Mouse (Mus musculus) heart, adult 8-10 months (tissue): ENCODE measurements around the gene Camk1g. TPM values are rescaled to one million over a fixed set of nuclear protein-coding genes. Genes with fewer than 3 reads are reported as not detected.
A peak's percentile ranks its signal among the peaks of the same experiment; 100 is the strongest.

Experiments used
- DNase-seq: peaks from one replicate; pipeline ENCODE4 v3.0.0; 2022; ENCODE audit warnings: low spot score
- total RNA-seq, 4 experiments: library from RNA; stranded (reverse); gene quantifications; 2 replicates each; pipeline ENCODE4 v1.2.4; 2022

Gene Camk1g
- total RNA-seq, 4 experiments from 2014 or later: 0.14 to 0.72 (median 0.22) TPM

GRCm38 (mm10) chr1:193373906-193374413 is 3.9 kb upstream of the Camk1g start:
- DNase-seq: no peak

- DNase-seq: no peak
These were observed 1.0 kb downstream of the Camk1g start for GRCm38 (mm10) chr1:193369091-193369490.

DNA sequence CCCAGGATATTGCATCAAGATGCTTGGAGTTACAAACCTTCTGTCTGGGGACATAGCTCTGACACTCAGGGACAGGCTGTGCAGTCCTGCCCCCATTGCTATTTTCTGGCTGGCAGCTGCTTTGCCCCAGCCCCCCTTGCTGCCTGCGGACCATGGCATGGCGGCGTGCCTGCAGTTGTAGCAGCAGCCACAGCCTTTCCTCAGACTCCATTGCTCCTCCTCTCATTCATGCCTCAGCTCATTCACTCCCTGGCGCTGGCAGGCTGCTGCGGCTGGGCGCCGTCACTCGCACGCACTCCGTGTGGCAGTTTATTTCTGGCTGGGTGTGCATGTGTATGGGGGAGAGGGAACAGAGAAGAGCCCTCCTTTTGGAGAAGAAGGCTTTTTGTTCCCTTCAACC is 2.0 kb downstream of the Camk1g start:
- peak; percentile 21 for DNase-seq

- DNase-seq: peak; percentile 35
These were observed 6.3 kb downstream of the Camk1g start for GRCm38 (mm10) chr1:193363801-193364231.

DNA sequence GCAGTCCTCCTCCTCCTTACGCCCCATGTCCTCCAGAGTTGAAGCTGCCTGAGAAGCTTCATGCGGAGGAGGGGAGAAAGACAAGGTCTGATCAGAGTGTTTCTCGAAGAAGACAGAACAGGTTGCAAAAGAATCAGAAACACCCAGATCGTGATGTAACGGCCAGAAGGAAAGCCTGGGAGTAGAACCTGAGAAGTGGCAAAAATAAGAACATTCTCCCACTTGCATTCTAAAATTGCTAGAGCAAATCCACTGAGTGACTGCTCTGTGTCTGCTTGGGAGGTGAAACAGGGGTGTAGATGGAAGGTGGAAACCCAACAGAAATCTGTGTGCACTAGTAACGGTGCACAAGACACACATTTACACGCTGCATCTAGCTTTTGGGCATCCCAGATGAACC is 8.0 kb downstream of the Camk1g start:
- no peak for DNase-seq

GRCm38 (mm10) chr1:193361181-193361580 is 8.9 kb downstream of the Camk1g start:
- no peak for DNase-seq

GRCm38 (mm10) chr1:193359199-193359598 is 10.9 kb downstream of the Camk1g start:
- DNase-seq: no peak

DNA sequence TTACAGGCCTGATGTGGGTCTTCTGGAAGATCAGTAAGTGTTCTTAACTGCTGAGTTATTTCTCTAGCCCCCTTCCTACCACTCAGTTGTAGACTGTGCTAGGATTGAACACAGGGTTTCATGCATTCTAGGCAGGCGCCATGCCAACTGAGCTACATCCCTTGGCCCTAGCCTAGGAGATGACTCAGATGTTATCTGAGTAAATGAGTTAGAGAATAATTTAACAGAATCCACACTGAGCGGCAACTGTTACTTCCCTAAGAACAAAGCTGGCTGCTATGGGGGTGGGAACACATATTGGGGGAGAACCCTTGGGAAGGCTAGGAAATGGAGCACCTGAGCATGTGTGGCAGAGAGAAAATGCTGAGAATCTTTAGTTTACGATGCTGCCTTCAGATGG is 18.5 kb downstream of the Camk1g start:
- no peak for DNase-seq

DNA sequence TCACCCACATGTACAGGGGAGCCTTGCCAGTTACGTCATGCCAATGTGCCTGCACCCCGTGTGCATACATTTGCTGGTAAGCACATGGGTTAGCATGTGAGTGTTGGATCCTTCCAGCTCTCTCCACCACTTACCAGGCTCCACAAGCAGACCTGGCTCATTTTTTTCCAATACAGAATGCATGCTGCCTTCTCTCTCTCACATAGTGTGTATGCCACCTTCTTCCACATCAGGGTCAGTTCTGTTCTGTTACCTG is 19.6 kb downstream of the Camk1g start:
- DNase-seq: no peak

GRCm38 (mm10) chr1:193349702-193350545 is 20.2 kb downstream of the Camk1g start:
- DNase-seq: no peak

DNA sequence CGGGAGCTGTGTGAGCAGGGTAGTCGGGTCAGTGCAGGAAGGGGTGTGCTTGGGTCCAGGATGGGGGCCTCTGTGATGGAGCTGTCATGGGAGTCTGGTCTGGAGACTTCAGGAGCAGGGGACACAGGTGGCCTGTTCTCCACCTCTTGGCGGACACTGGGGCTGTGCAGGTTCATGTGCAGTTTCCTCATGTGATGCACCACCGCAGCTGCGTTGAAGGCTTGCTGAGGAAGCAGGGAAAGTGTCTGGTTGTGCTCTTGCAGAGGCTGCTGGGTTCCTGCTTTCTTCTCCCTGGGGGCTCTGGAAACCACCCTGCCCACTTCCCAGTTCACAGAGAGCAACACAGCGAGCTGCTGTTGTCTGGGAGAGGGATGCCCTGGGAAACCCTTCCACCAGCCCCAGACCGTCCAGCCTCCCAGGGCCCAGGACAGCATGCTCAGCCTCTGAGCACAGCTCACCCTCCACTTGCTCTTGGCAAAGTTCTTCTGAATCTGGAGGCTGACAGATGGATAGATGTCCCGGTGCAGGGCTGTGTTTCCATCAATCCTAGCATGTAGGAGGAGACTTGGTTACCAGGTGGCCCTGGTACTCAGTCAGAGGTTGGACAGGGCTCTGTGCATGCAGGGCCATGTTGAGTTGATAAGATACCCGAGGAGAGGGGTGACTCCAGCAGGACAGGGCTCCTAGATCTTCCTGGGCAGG is 21.7 kb downstream of the Camk1g start:
- DNase-seq: no peak

DNA sequence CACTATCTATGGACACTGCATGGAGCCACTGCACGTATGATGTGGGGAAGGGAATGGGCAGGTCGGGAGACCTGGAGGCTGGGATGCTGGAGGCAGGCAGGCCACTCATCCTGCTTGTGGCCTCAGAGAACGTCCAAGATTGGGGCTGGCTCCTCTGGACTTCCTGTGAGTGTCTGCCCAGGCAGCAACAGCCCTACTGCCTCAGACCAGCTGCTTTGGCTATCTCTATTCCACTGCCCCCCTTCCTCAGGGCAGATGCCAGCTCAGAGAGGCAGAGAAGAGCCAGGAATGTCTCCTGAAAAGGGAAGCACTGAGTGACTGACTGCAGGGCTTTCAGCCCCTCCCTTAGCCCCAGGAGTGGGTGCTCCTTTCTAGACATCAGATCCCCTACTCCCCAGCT is 23.2 kb downstream of the Camk1g start:
- DNase-seq: no peak

GRCm38 (mm10) chr1:193344976-193345375 is 25.1 kb downstream of the Camk1g start:
- no peak for DNase-seq

GRCm38 (mm10) chr1:193343853-193344252 is 26.2 kb downstream of the Camk1g start:
- no peak for DNase-seq

GRCm38 (mm10) chr1:193342198-193342946 is 27.7 kb downstream of the Camk1g start:
- DNase-seq: no peak

DNA sequence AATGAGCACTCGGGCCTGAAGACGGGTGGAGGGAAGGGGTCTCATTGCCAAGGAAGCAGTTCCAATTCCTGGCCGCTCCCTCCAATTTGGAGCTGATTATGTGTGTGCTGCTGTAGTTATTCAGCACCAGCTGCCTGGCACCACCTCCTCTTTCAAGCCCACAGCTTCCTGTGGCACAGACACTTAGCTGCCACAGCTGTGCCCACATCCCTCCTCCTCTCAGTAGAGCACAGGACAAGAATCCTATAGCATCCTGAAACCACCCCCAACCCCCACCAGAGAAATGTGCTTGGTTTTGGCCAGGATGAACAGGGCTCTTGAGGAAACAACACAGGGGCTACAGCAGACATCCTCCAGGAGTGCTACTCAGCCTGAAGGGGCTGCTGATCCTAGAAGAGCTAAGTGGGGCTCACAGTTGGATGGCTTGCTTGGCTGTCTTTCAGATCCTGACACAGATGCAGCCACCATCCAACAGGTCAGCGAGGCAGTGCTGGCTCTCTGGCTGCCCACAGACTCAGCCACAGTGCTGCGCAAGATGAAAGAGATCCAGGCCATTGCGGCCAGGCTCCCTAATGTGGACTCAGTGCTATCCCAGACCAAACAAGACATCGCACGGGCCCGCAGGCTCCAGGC is 31.6 kb downstream of the Camk1g start:
- no peak for DNase-seq

- DNase-seq: no peak
These were observed 32.2 kb downstream of the Camk1g start for GRCm38 (mm10) chr1:193337787-193338310.

- no peak for DNase-seq
These were observed 33.1 kb downstream of the Camk1g start for GRCm38 (mm10) chr1:193337018-193337321.

DNA sequence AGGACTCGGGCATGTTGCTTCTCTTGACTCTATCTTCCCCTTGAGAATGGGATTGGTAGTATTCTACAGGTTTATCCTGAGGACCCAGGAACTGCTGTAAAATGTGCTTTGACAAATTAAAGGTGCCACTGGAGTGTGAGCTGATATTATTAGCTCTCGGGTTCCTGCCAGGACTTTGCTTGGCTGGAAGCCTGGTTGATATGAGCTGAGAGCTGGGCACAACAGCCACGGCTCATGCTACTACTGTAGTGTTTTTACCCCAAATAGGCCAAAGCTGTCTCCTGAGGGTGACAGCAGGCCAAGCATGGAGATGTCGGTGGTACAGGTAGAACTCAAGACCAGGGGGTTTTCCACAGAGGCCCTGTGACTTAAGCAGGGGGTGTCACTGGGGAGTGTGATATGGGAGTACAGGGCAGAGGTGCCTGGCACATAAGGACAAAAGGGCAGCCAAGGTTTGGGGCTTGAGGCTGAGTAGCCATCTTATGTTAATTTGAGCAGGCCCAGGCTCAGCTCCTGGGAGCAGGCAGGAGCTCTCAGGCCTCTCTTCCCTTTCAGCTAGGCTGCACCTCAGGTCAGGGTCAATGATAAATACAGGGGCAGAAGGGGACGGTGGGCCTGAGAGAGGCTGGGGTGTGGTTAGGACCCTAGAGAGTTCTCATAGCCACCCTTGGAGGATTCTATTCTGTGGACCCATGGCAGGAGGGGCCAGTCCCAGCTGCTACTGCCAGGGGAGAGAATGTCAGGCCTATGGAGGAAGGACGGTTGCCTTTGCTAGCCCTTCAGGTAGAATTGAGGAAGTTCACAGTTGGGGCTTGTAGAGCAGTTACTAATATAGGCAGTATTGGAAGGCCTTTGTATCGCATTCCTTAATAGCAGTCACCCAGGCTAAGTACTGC is 33.7 kb downstream of the Camk1g start:
- DNase-seq: peak; percentile 67

DNA sequence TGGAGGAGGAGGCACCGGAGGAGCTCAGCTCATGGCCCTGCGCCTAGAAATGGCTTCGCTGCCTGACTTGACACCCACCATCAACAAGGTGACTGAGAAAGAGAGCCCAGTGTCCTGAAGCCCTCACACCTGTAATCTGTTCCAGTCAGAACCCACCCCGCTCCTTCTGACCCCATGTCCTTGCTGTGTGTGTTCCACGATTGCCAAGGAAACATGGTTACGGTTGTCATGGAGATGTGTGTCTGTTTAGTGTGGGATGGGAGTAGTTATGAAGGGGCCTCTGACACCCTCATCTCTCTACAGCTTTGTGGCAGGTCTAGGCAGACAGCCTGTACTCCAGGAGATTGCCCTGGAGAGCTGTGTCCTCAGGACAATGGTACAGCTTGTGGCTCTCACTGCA is 35.6 kb downstream of the Camk1g start:
- no peak for DNase-seq

DNA sequence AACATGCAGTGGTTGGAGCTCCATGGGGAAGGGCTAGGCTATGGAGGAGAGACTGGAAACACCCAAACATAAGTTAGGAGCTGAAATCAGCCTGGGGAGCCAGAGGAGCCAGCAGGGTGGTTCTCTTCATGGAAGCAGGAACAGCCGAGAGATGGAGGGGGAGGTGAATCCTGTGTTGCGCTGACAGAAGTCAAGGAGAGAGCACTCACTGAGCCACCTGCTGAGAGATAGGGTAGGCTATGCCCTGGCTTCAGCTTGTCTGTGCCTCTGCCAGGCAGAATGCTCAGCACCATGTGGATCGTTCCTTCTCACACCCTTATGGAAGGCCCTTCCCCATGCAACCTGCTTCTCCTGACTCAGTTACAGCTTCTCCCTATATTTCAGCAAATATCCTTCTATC is 36.3 kb downstream of the Camk1g start:
- DNase-seq: no peak
